Mouse (Mus musculus) frontal cortex, adult (tissue): Measurements from ENCODE around the gene Hook2.

Experiments used
- ATAC-seq: cut with Nextera tagmentation; 2 replicates; pipeline ENCODE4 v1.9.2; 2017; ENCODE audit warnings: mild to moderate bottlenecking, moderate library complexity, mixed read lengths; ENCODE audit not compliant: low TSS enrichment

Gene Hook2

GRCm38 (mm10) chr8:84973079-84973478 lies 17.3 kb upstream of the Hook2 start:
- no peak for ATAC-seq

GRCm38 (mm10) chr8:84973803-84974542 lies 16.4 kb upstream of the Hook2 start:
- no peak for ATAC-seq

GRCm38 (mm10) chr8:84974543-84975142 lies 15.8 kb upstream of the Hook2 start:
- ATAC-seq = no peak

DNA sequence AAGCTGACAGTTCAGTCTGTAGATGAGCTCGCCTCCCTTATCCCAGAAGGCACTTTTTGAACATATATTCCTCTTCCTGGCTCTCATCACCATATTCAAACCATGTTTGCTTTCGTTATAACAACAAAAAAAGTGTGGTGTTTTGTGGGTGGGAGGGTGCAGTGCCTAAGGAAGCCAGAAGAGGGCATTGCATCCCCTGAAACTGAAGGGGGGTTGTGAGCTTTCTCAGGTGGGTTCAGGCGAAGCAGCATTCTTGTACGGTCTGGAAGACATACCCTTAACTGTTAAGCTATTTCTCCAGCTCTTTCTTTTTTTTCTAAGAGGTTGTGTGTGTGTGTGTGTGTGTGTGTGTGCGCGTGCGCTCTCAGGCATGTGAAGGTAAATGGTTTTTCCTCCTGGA lies 15.0 kb upstream of the Hook2 start:
- ATAC-seq = no peak

DNA sequence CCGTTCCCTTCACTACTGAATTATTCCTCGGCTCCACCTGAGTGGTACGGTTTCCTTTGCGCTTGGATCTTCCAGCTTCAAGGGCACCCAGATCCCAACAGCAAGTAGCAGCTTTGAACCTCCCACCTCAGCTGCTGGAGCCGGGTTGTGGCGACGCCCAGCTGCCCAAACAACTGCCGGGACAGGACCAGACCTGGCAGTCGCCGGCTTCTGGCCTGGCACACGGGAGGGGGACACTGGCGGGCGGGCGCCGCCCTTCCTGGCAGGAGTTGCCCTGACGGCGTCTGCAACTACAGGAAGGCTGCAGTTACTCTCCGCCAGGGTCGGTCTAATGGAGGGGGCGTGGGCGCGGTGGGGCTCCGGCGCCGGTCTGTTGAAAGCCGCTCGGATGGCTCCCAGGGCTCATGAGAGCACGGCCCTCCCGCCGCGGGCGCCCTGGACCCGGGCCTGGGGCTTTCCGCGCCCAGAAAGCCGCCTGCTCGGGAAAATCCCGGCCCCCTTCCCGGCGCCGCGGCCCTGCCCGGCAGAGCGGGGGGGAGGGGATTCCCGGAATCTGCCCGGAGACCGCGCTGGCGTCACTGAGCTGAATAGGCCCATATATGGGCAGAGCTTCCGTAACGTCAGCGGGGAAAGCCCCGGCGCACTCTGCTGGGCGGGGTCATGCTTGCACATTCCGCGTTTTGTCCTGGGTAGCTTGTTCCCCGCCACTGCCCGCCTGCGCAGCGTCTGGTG lies 14.2 kb upstream of the Hook2 start:
- peak; percentile 42 for ATAC-seq

DNA sequence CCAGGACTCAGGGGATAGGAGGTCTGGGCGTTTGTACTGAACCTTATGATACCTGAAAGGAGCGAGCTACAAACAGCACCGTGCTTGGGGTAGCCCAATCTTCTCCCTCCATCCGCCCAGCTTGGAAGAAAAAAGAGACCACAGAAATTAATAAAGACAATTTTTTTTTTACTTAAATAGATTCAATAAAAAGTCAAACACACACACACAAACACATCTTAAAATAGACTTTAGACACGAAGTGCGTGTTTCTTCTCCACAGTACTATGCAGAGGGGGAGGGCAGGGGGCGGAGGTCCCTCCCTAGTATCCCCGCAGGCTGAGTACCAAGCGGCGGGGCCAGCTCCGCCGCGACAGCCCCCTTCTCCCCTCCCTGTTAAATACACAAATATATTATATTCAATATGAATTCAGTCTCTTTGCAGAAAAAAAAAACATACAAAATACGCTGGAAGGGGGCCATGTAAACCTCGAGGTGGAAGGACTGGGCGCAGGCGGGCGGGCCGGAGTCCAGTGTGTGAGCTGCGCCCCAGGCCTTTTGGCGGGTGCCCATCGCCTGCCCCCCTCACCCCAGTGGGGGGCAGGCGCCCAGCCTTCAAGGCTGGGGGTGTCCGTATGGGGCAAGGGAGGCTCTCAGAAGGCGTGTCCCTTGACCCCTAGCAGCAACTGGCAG lies 13.5 kb upstream of the Hook2 start:
- ATAC-seq = no peak

DNA sequence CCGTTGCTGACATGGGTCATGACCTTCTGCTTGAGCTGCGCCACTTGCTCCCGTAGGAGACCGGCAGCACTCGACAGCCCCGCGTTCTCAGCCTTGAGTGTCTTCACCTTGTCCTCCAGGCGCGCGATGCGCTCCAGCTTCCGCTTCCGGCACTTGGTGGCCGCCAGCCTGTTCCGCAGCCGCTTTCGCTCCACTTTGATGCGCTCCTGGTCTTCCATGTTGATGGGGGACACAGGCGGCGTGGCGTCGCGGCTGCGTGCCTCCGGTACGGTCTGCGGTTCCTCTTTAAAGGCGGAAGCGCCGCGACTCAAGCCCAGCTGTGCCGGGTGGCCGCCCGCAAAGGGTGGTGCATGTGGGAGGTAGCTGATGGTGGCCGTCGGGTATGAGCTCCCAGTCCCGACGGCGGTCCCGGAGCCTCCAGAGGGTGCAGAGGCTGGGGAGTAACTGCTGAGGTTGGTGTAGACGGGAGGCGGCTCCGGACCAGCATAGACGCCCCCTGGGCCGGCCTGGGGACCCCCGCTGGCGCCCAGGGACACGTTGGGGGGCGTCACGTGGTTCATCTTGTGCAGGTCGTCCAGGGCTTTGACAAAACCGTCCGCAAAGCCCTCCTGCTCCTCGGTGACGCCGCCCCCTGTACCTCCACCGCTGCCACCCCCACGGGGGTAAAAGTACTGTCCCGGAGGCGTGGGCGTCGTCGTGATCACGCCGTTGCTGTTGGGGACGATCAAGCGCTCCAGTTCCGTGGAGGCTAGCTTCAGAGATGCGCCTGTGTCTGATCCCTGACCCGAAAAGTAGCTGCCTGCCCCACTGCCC lies 12.8 kb upstream of the Hook2 start:
- no peak for ATAC-seq

GRCm38 (mm10) chr8:84978248-84978940 lies 12.0 kb upstream of the Hook2 start, which contains the start of gene Junb:
Gene Junb (minus strand): TSS chr8:84978718.
- ATAC-seq = peak; percentile 46

GRCm38 (mm10) chr8:84979599-84980421 lies 10.6 kb upstream of the Hook2 start:
- ATAC-seq = peak; percentile 36

DNA sequence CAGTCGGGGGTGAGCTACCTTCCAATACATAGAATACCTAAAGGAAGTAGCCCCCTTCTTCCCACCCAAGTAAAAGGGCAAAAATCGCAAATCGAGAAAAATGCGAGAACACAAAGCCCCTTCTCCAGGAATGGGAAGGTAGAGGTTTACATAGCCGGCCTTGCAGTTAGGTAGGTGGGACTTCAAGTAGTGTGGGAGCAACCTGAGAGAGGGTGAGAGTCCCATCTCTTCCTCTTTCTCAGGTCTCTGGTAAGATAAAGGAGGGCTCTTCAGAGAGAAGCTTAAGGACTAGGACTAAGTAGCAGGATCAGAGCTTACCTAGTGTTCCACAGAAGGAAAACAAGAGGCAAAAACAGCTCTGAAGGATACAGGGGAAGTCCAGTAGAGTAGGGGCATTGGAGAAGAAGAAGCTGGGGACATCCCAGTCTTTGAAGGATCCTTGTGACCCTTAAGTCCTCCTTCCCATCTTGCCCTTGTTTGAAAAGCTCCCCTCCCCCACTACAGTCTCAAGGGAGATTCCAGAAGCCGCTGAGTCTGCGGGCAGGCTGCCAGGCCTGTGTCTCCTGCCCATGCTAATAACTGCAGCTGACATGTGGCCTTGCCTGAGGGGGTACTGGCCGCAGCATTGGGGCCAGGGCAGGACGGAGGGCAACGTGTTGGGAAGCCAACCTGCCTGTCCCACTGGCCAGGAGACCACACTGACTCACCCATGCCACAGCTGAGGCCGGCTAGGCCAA lies 9.6 kb upstream of the Hook2 start:
- no peak for ATAC-seq

GRCm38 (mm10) chr8:84981644-84982498 lies 8.5 kb upstream of the Hook2 start:
- no peak for ATAC-seq

GRCm38 (mm10) chr8:84982499-84983011 lies 7.8 kb upstream of the Hook2 start:
- ATAC-seq = no peak

DNA sequence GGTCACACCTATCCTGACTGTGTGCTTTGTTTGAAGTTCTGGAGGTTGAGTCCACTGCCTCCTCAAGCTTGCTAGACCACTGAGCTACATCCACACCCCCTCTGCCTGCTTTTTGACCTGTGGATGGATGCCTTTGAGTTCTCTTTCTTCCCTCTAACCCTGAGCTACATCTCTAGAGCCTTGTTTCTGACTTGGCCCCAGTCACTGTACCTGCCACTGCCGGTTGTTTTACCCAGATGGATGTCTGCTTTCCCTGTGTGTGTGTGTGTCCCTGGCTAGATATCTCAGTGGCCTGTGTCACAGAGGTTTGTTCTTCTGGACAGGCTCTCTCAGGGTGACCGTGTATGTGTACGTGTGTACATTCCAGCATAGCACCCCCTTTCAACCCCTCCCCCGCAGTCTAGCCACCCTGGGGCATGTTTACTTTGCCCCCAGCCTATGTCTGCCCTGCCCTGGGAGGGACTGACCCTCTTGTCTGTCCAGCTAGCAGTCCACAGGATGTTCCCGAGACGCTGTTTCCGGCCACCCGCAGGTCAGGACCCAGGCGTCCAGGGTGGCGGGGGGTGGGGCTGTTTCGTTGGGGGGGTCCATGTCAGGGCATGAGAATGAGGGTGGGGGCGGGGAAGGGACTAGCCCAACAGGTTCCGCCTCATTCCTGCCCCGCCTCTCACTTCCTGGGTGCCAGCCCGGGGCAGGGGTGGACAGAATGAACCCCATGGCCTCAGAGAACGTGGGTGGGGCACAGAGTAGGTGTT lies 5.9 kb upstream of the Hook2 start:
- no peak for ATAC-seq

- ATAC-seq = peak; percentile 0; the same call in 1 of the 2 replicates
Observed at GRCm38 (mm10) chr8:84985049-84985683, 5.2 kb upstream of the Hook2 start.

- ATAC-seq = peak; percentile 72
Observed at GRCm38 (mm10) chr8:84985684-84986378, 4.6 kb upstream of the Hook2 start.

GRCm38 (mm10) chr8:84986379-84986945 lies 3.9 kb upstream of the Hook2 start:
- ATAC-seq = 0 out of 2 replicates have a peak, but pooled peaks have one; percentile 1
